In the genomic region with DNA sequence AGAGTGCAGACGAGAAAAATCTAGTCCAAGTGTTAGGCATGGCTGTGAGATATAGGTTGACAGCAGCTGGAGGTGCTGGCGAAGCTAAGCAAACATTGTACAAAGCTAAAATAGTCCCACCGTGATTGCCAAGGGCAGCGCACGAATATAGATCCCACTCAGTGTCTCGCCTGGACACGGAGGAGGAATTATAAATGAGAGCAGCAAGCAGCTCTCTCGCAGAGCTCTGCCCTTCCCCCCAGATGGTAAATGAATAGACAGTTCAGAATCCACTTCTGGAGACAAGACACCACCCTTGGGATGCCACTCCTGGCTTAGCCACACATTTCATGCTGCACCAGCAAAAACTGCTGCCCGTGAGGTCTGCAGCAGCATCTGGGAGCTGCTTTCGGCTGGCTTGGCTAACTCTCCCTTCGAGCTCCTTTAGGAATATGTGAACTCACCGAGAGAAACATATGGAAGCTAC, we compare ENCODE assay signal across 8 mouse cellular contexts.
DNase-seq lines count a peak whose midpoint lies in the region; ATAC-seq lines count a peak whose summit lies in the region.

No protein-coding gene starts in this region.

- no peak overlapping the region; the same call in 1 of the 2 replicates for H3K4me2 ChIP-seq in kidney, embryonic 14.5 days (replicated peaks; ENCODE audit: low read depth, low read length)
- H3K4me2 ChIP-seq in heart, embryonic 14.5 days (ENCODE audit: low read length): peak overlapping the region; percentile 72
- peak overlapping the region; percentile 24 for H3K4me2 ChIP-seq in neural tube, embryonic 13.5 days

- H3K27ac ChIP-seq in kidney, embryonic 14.5 days (ENCODE audit: low read depth, low read length): no peak overlapping the region
- H3K27ac ChIP-seq in heart, embryonic 14.5 days (replicated peaks in 1 of 2; ENCODE audit: control insufficient read depth in 1 of 2, insufficient read depth in 1 of 2, low read depth in 2 of 2, low read length in 2 of 2): peak overlapping the region; percentile 75 to 90
- H3K27ac ChIP-seq in neural tube, embryonic 13.5 days (replicated peaks): 0 out of 2 replicates have a peak overlapping the region, but pooled peaks have one; percentile 30

- no peak overlapping the region for H3K9ac ChIP-seq in kidney, embryonic 14.5 days (ENCODE audit: low read depth, low read length)
- peak overlapping the region; percentile 60 for H3K9ac ChIP-seq in heart, embryonic 14.5 days (ENCODE audit: low read length)
- H3K9ac ChIP-seq in neural tube, embryonic 13.5 days: no peak overlapping the region

- peak; percentile 60 for DNase-seq in kidney, adult 11 months
- DNase-seq in kidney, adult 8-10 months: peak; percentile 56 to 59
- no peak for DNase-seq in adrenal gland, postnatal 4 days (ENCODE audit: low spot score in 2 of 2)
- no peak for DNase-seq in layer of hippocampus, adult 9-10 months (ENCODE audit: low spot score)

- H3K4me1 ChIP-seq in kidney, embryonic 14.5 days (ENCODE audit: control insufficient read depth, insufficient read depth, low read length): no peaks in the 10 kb centered on the region
- H3K4me1 ChIP-seq in heart, embryonic 14.5 days (ENCODE audit: control insufficient read depth in 2 of 2, insufficient read depth in 2 of 2, low read length in 2 of 2): peaks cover 4% of the 10 kb centered on the region in 2 experiments; a peak in 3 of 4 replicates
- H3K4me1 ChIP-seq in neural tube, embryonic 13.5 days (replicated peaks): no peaks in the 10 kb centered on the region

- H3K9me3 ChIP-seq in kidney, embryonic 14.5 days (ENCODE audit: control insufficient read depth, low read length): no peaks in the 10 kb centered on the region
- H3K9me3 ChIP-seq in heart, embryonic 14.5 days (ENCODE audit: control insufficient read depth, low read length): no peaks in the 10 kb centered on the region
- H3K9me3 ChIP-seq in neural tube, embryonic 13.5 days: no peaks in the 10 kb centered on the region

- WGBS in kidney, embryonic 14.5 days: 50% methylated on average over 12 of the region's 12 CpGs
- WGBS in heart, embryonic 14.5 days: 22% methylated on average over 12 of the region's 12 CpGs
- 51% methylated on average over 12 of the region's 12 CpGs for WGBS in neural tube, embryonic 13.5 days

- ATAC-seq in kidney, embryonic 14.5 days (ENCODE audit: low FRiP score, low TSS enrichment): no peak
- ATAC-seq in heart, embryonic 14.5 days (ENCODE audit: insufficient number of reproducible peaks, insufficient read depth, low FRiP score, low read depth): 0 out of 2 replicates have a peak, but pooled peaks have one; percentile 31
- ATAC-seq in neural tube, embryonic 13.5 days (ENCODE audit: low read depth): peak; percentile 60
- no peak for ATAC-seq in megakaryocyte, adult 5-6 weeks (ENCODE audit: poor library complexity, severe bottlenecking)

- H3K36me3 ChIP-seq in kidney, embryonic 14.5 days (ENCODE audit: control insufficient read depth, insufficient read depth, low read length): no peaks in the 10 kb centered on the region
- no peaks in the 10 kb centered on the region for H3K36me3 ChIP-seq in heart, embryonic 14.5 days (ENCODE audit: control insufficient read depth, insufficient read depth, low read length)
- H3K36me3 ChIP-seq in neural tube, embryonic 13.5 days: no peaks in the 10 kb centered on the region

- no peaks in the 10 kb centered on the region for H3K27me3 ChIP-seq in kidney, embryonic 14.5 days (ENCODE audit: control insufficient read depth, insufficient read depth, low read length)
- H3K27me3 ChIP-seq in heart, embryonic 14.5 days (ENCODE audit: control insufficient read depth, insufficient read depth, low read length): no peaks in the 10 kb centered on the region
- no peaks in the 10 kb centered on the region for H3K27me3 ChIP-seq in neural tube, embryonic 13.5 days

- H3K4me3 ChIP-seq in kidney, embryonic 14.5 days (ENCODE audit: low read length): no peak overlapping the region
- H3K4me3 ChIP-seq in heart, embryonic 14.5 days (ENCODE audit: control insufficient read depth in 1 of 2, insufficient read depth in 1 of 2, low read depth in 1 of 2, low read length in 2 of 2): peak overlapping the region; percentile 29 to 42
- no peak overlapping the region for H3K4me3 ChIP-seq in neural tube, embryonic 13.5 days

Comparison
In these comparisons a context has a peak if more than half of its experiments do, and no peak if none do; other contexts are left out.
1. DNase-seq: peak in kidney, adult 11 months (single experiment) and kidney, adult 8-10 months (2 of 2); none in adrenal gland, postnatal 4 days (0 of 2) and layer of hippocampus, adult 9-10 months (single experiment).
2. ATAC-seq: peak in heart, embryonic 14.5 days (single experiment) and neural tube, embryonic 13.5 days (single experiment); none in kidney, embryonic 14.5 days (single experiment) and megakaryocyte, adult 5-6 weeks (single experiment).
3. H3K4me3 ChIP-seq: peak in heart, embryonic 14.5 days (2 of 2); none in kidney, embryonic 14.5 days (single experiment) and neural tube, embryonic 13.5 days (single experiment).